Mouse (Mus musculus): ENCODE results near the gene Snx15.

GRCm38 (mm10) chr19:6082156-6082555 lies 45.9 kb downstream of the Snx15 start, which contains the start of gene Gm28374:
- no peak for TF ChIP-seq CTCF (IDR thresholded peaks at IDR 0.05; ENCODE audit: low read depth, low read length)
- no peak for TF ChIP-seq POLR2A (IDR thresholded peaks at IDR 0.05; ENCODE audit: borderline replicate concordance, low read depth, low read length)
